Mouse (Mus musculus) ES-Bruce4 (cell line): ENCODE data around the gene Spata21. TPM values are rescaled to one million over a fixed set of nuclear protein-coding genes. Genes with fewer than 3 reads are reported as not detected.
"Not testable (repeated sequence)": the region's sequence is repeated elsewhere in the genome, so short reads cannot be mapped to it uniquely, and the experiment has no call there.

Source experiments
- H3K27ac ChIP-seq: 2 replicates; pipeline ENCODE4 v1.5.1; 2012; ENCODE audit warnings: low read length, inconsistent platforms; ENCODE audit not compliant: insufficient read depth
- H3K27me3 ChIP-seq: 2 replicates; pipeline ENCODE4 v1.6.1; 2012; ENCODE audit warnings: mild to moderate bottlenecking, low read length, inconsistent platforms; ENCODE audit not compliant: control insufficient read depth, poor library complexity, insufficient read depth, severe bottlenecking
- H3K36me3 ChIP-seq: 2 replicates; pipeline ENCODE4 v1.6.1; 2012; ENCODE audit warnings: inconsistent platforms, mild to moderate bottlenecking, low read length, moderate library complexity; ENCODE audit not compliant: control insufficient read depth, poor library complexity, insufficient read depth, severe bottlenecking
- H3K4me1 ChIP-seq: one replicate; pipeline ENCODE4 v1.8.1; 2011; ENCODE audit warnings: low read length; ENCODE audit not compliant: control insufficient read depth, insufficient read depth
- H3K4me3 ChIP-seq: 2 replicates; pipeline ENCODE4 v1.5.1; 2011; ENCODE audit warnings: low read depth, mild to moderate bottlenecking, low read length
- H3K9ac ChIP-seq: 2 replicates; pipeline ENCODE4 v1.6.1; 2012; ENCODE audit warnings: low read depth, mild to moderate bottlenecking, inconsistent platforms; ENCODE audit not compliant: poor library complexity, severe bottlenecking
- H3K9me3 ChIP-seq: replicated peaks from 2 replicates; pipeline ENCODE4 v1.6.1; 2012; ENCODE audit warnings: mild to moderate bottlenecking, low read length, inconsistent platforms; ENCODE audit not compliant: control insufficient read depth, poor library complexity, insufficient read depth, severe bottlenecking
- CTCF ChIP-seq: IDR thresholded peaks from one replicate; pipeline ENCODE4 v1.8.1; 2011; ENCODE audit warnings: low read depth, low read length
- EP300 ChIP-seq: IDR thresholded peaks from 2 replicates; pipeline ENCODE4 v1.6.1; 2011; ENCODE audit warnings: low read depth, low read length; ENCODE audit not compliant: insufficient read depth
- POLR2A ChIP-seq: IDR thresholded peaks from one replicate; pipeline ENCODE4 v1.8.1; 2011; ENCODE audit warnings: low read length; ENCODE audit not compliant: insufficient read depth
- polyA plus RNA-seq: library from polyadenylated mRNA; stranded (reverse); fragments of >200 nt; gene quantifications from 2 replicates; pipeline ENCODE4 v1.2.4, GENCODE M21; 2011; ENCODE audit warnings: low read depth; ENCODE audit not compliant: missing spikeins, insufficient read depth, insufficient read length

Gene Spata21
- polyA plus RNA-seq, 1 experiment = not detected

GRCm38 (mm10) chr4:141139116-141139970 lies 51.2 kb downstream of the Spata21 start, which contains the start of gene Szrd1:
Gene Szrd1 (minus strand): TSS chr4:141139775.
- H3K27ac ChIP-seq = peak within 1 kb of the TSS; percentile 63
- H3K9ac ChIP-seq = peak within 1 kb of the TSS; percentile 88
- no peaks in the 10 kb centered on the region for H3K9me3 ChIP-seq
- TF ChIP-seq CTCF (no peak), EP300 (0 out of 2 replicates have a peak, but pooled peaks have one; percentile 5), POLR2A (peak; percentile 44)
- H3K4me3 ChIP-seq = peak within 1 kb of the TSS; percentile 85
- peaks cover 5% of the 10 kb centered on the region for H3K4me1 ChIP-seq
- H3K27me3 ChIP-seq = no peaks in the 10 kb centered on the region
- H3K36me3 ChIP-seq = no peaks in the 10 kb centered on the region

GRCm38 (mm10) chr4:141140354-141140753 lies 52.2 kb downstream of the Spata21 start:
- not testable (repeated sequence) for H3K9me3 ChIP-seq, H3K27ac ChIP-seq, H3K27me3 ChIP-seq, H3K36me3 ChIP-seq, H3K4me1 ChIP-seq, H3K4me3 ChIP-seq
- H3K9ac ChIP-seq = 0 out of 2 replicates have a peak overlapping the region, but pooled peaks have one; percentile 2

- Histone ChIP-seq H3K4me1 (peaks cover 5% of the 10 kb centered on the region), H3K27ac (no peak overlapping the region), H3K9me3 (no peaks in the 10 kb centered on the region), H3K36me3 (no peaks in the 10 kb centered on the region), H3K27me3 (no peaks in the 10 kb centered on the region), H3K9ac (no peak overlapping the region), H3K4me3 (no peak overlapping the region)
- TF ChIP-seq POLR2A (no peak), CTCF (no peak), EP300 (no peak)
Measured at GRCm38 (mm10) chr4:141140967-141141366, 52.8 kb downstream of the Spata21 start.

GRCm38 (mm10) chr4:141142285-141142811 lies 54.2 kb downstream of the Spata21 start:
- Histone ChIP-seq H3K27ac (peak overlapping the region; percentile 59), H3K27me3 (no peaks in the 10 kb centered on the region), H3K9ac (no peak overlapping the region), H3K36me3 (no peaks in the 10 kb centered on the region), H3K9me3 (no peaks in the 10 kb centered on the region), H3K4me3 (no peak overlapping the region), H3K4me1 (peaks cover 2% of the 10 kb centered on the region)
- TF ChIP-seq POLR2A (no peak), EP300 (no peak), CTCF (peak; percentile 19)

DNA sequence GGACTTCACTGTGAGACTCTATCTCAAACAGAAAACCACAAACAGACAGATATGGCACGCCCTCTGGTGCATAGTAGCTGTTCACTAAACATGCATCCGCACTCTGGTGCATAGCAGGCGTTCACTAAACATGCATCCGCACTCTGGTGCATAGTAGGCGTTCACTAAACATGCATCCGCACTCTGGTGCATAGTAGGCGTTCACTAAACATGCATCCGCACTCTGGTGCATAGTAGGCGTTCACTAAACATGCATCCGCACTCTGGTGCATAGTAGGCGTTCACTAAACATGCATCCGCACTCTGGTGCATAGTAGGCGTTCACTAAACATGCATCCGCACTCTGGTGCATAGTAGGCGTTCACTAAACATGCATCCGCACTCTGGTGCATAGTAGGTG lies 57.0 kb downstream of the Spata21 start:
- not testable (repeated sequence) for H3K36me3 ChIP-seq, H3K9me3 ChIP-seq, H3K27me3 ChIP-seq, H3K27ac ChIP-seq, H3K4me1 ChIP-seq, H3K9ac ChIP-seq, H3K4me3 ChIP-seq

DNA sequence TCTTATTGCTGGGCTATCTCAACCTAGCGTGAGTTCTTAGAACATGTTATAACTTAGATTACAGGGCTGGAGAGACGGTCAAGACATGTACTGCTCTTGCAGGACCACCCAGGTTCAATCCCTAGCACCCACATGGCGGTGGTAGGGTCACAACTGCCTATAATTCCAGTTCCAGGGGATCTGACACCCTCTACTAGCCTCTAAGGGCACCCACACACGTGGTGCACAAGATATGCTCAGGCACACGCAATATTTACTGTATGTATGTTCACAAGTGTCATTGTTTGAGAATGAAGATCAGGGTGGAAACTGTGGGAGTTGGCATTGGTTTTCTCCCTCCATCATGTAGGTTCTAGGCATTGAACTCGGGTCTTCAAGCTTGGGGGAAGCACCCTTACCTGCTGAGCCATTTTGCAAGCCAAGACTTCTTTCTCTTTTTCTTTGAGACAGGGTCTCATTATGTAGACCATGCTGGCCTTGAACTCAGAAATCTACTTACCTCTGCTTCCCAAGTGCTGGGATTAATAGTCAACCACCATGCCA lies 58.4 kb downstream of the Spata21 start:
- H3K27me3 ChIP-seq = no peaks in the 10 kb centered on the region
- H3K4me3 ChIP-seq = no peak overlapping the region
- no peaks in the 10 kb centered on the region for H3K36me3 ChIP-seq
- TF ChIP-seq POLR2A = no peak
- TF ChIP-seq CTCF = no peak
- no peak for TF ChIP-seq EP300
- no peak overlapping the region for H3K27ac ChIP-seq
- H3K4me1 ChIP-seq = no peaks in the 10 kb centered on the region
- no peaks in the 10 kb centered on the region for H3K9me3 ChIP-seq
- peak overlapping the region; percentile 90; the same call in 1 of the 2 replicates for H3K9ac ChIP-seq
